In genomic region chr4:62515490-62515889, GRCm38 (mm10) we compare ENCODE assay signal across 9 mouse cellular contexts. TPM values are rescaled to one million over a fixed set of nuclear protein-coding genes. Genes with fewer than 3 reads are reported as not detected.
A peak's percentile ranks its signal among the peaks of the same experiment; 100 is the strongest.
DNase-seq lines count a peak whose midpoint lies in the region; ATAC-seq and TF ChIP-seq lines count a peak whose summit lies in the region.
"Had no signal": no experiment of that assay in that cellular context is flagged by ENCODE, and none has a peak within 500 bp of the region (broad histone marks: within the 10 kb centered on the region; RNA-seq: fewer than 3 reads in every experiment).

No protein-coding gene starts in this region.

- peak overlapping the region; percentile 85 for H3K27ac ChIP-seq in heart, embryonic 13.5 days (replicated peaks)
- peak overlapping the region; percentile 89 for H3K27ac ChIP-seq in liver, adult 2 months (replicated peaks; ENCODE audit: insufficient read depth, low read depth, low read length)

- peaks cover 10% of the 10 kb centered on the region; the same call in 1 of the 2 replicates for H3K79me2 ChIP-seq in liver, adult 2 months (ENCODE audit: control insufficient read depth, insufficient read depth, low read length)

- H3K4me1 ChIP-seq in heart, embryonic 13.5 days = peaks cover 55% of the 10 kb centered on the region
- H3K4me1 ChIP-seq in liver, adult 2 months (ENCODE audit: control insufficient read depth, insufficient read depth, low read length) = peaks cover 27% of the 10 kb centered on the region

- H3K4me2 ChIP-seq in heart, embryonic 13.5 days = peak overlapping the region; percentile 78

- no peak for TF ChIP-seq POLR2A in liver, adult 2 months (IDR thresholded peaks at IDR 0.05; ENCODE audit: extremely low read depth, insufficient read depth, low read length)

- intact Hi-C loops in heart, postnatal 36 days (cut with DNase I) = loop anchor here (5.0 kb wide), 1 partner anchor 108 kb away; the partner anchor contains the start of genes Cdc26 and Prpf4

- H3K9me3 ChIP-seq in heart, embryonic 13.5 days = no peaks in the 10 kb centered on the region

- H3K36me3 ChIP-seq in heart, embryonic 13.5 days = peaks cover 36% of the 10 kb centered on the region
- H3K36me3 ChIP-seq in liver, adult 2 months (ENCODE audit: control insufficient read depth, insufficient read depth, low read length) = peaks cover 30% of the 10 kb centered on the region

- no peaks in the 10 kb centered on the region for H3K27me3 ChIP-seq in heart, embryonic 13.5 days (replicated peaks)
- H3K27me3 ChIP-seq in liver, adult 2 months (ENCODE audit: control insufficient read depth, insufficient read depth, low read length) = no peaks in the 10 kb centered on the region
- H3K27me3 ChIP-seq: Patski had no signal

- no peak for ATAC-seq in heart, embryonic 13.5 days (ENCODE audit: extremely low read depth, insufficient number of reproducible peaks, low FRiP score, low TSS enrichment)
- ATAC-seq: Patski had no signal

- peak overlapping the region; percentile 27 for H3K4me3 ChIP-seq in heart, embryonic 13.5 days
- no peak overlapping the region for H3K4me3 ChIP-seq in liver, adult 2 months (ENCODE audit: insufficient read depth, low read depth, low read length)

- no peak for DNase-seq in heart, postnatal 36 days
- peak; percentile 9 for DNase-seq in A20 (ENCODE audit: low read depth, low spot score)
- DNase-seq in c-Kit-positive CD71-positive TER-119-positive erythroid progenitor cells, embryonic 14.5 days (ENCODE audit: low spot score) = peak; percentile 69
- no peak for DNase-seq in liver, adult 2 months (ENCODE audit: extremely low read depth, low read depth, low spot score)
- no peak for DNase-seq in right cerebral cortex, postnatal 25 days
- DNase-seq in left cerebral cortex, adult 11 months (ENCODE audit: low spot score) = no peak
- no peak for DNase-seq in adipocyte (ENCODE audit: low spot score)

- no peak for TF ChIP-seq CTCF in liver, adult 2 months (IDR thresholded peaks at IDR 0.05; ENCODE audit: low read depth, low read length)

- H3K9ac ChIP-seq in heart, embryonic 13.5 days = peak overlapping the region; percentile 67
- no peak overlapping the region for H3K9ac ChIP-seq in liver, adult 2 months (ENCODE audit: low read depth, low read length)

- WGBS in heart, embryonic 13.5 days = 35% methylated on average over 3 of the region's 3 CpGs
- WGBS in liver, adult 2 months = 47% methylated on average over 3 of the region's 3 CpGs

RNA-seq across cellular contexts. Expression of gene Alad, which starts 4.2 kb away (rescaled TPM):
- 68.6 and 84.6 TPM in 2 replicates for polyA plus RNA-seq in heart, embryonic 13.5 days (2015; fragmentation: Nextera tagmentation; extraction: Ambion mirVana)
- 10 to 100 TPM; 68.1 to 68.2 TPM for total RNA-seq in heart, postnatal 36 days (2021)
- total RNA-seq in liver, adult 2 months (2014; rRNA removed) = 114 and 123 TPM in 2 replicates
- polyA plus RNA-seq in liver, adult 2 months (2012; rRNA removed) = 328 and 437 TPM in 2 replicates

RNA-seq across cellular contexts. Expression of gene Pole3, which starts 9.4 kb away (rescaled TPM):
- polyA plus RNA-seq in heart, embryonic 13.5 days (2015; fragmentation: Nextera tagmentation; extraction: Ambion mirVana) = 54.6 and 54.8 TPM in 2 replicates
- total RNA-seq in heart, postnatal 36 days (2021) = 10 to 100 TPM; 17.1 to 20.2 TPM
- 11.7 and 13.4 TPM in 2 replicates for total RNA-seq in liver, adult 2 months (2014; rRNA removed)
- 9.1 and 9.3 TPM in 2 replicates for polyA plus RNA-seq in liver, adult 2 months (2012; rRNA removed)

RNA-seq across cellular contexts. Expression of gene 4933430I17Rik, which starts 9.7 kb away (rescaled TPM):
- 0.16 and 0.76 TPM in 2 replicates for polyA plus RNA-seq in heart, embryonic 13.5 days (2015; fragmentation: Nextera tagmentation; extraction: Ambion mirVana)
- total RNA-seq in heart, postnatal 36 days (2021) = under 1 TPM in 1 of 2 experiments, not detected in 1; 0.22 TPM
- total RNA-seq in liver, adult 2 months (2014; rRNA removed) = not detected in 2 replicates
- polyA plus RNA-seq in liver, adult 2 months (2012; rRNA removed) = not detected in 2 replicates

RNA-seq across cellular contexts. Expression of gene Hdhd3, which starts 12.2 kb away (rescaled TPM):
- 7.7 and 9.9 TPM in 2 replicates for polyA plus RNA-seq in heart, embryonic 13.5 days (2015; fragmentation: Nextera tagmentation; extraction: Ambion mirVana)
- 1 to 10 TPM; 3.2 to 3.8 TPM for total RNA-seq in heart, postnatal 36 days (2021)
- 14.0 and 14.9 TPM in 2 replicates for total RNA-seq in liver, adult 2 months (2014; rRNA removed)
- polyA plus RNA-seq in liver, adult 2 months (2012; rRNA removed) = 61.4 and 73.7 TPM in 2 replicates

RNA-seq across cellular contexts. Expression of gene Bspry, which starts 35.6 kb away (rescaled TPM):
- polyA plus RNA-seq in heart, embryonic 13.5 days (2015; fragmentation: Nextera tagmentation; extraction: Ambion mirVana) = 0.99 and 1.1 TPM in 2 replicates
- not detected for total RNA-seq in heart, postnatal 36 days (2021)
- 0.09 TPM in 1 of 2 replicates, not detected in the other for total RNA-seq in liver, adult 2 months (2014; rRNA removed)
- polyA plus RNA-seq in liver, adult 2 months (2012; rRNA removed) = 0.19 and 0.26 TPM in 2 replicates

Comparison
In these comparisons a context has a peak if more than half of its experiments do, and no peak if none do; other contexts are left out.
1. DNase-seq: peak in A20 (single experiment) and c-Kit-positive CD71-positive TER-119-positive erythroid progenitor cells, embryonic 14.5 days (single experiment); none in heart, postnatal 36 days (0 of 2), liver, adult 2 months (single experiment), right cerebral cortex, postnatal 25 days (single experiment), left cerebral cortex, adult 11 months (single experiment) and adipocyte (single experiment).